Mouse (Mus musculus): ENCODE measurements around the gene Bspry.
"Not testable (repeated sequence)": the region's sequence is repeated elsewhere in the genome, so short reads cannot be mapped to it uniquely, and the experiment has no call there.

Gene Bspry

DNA sequence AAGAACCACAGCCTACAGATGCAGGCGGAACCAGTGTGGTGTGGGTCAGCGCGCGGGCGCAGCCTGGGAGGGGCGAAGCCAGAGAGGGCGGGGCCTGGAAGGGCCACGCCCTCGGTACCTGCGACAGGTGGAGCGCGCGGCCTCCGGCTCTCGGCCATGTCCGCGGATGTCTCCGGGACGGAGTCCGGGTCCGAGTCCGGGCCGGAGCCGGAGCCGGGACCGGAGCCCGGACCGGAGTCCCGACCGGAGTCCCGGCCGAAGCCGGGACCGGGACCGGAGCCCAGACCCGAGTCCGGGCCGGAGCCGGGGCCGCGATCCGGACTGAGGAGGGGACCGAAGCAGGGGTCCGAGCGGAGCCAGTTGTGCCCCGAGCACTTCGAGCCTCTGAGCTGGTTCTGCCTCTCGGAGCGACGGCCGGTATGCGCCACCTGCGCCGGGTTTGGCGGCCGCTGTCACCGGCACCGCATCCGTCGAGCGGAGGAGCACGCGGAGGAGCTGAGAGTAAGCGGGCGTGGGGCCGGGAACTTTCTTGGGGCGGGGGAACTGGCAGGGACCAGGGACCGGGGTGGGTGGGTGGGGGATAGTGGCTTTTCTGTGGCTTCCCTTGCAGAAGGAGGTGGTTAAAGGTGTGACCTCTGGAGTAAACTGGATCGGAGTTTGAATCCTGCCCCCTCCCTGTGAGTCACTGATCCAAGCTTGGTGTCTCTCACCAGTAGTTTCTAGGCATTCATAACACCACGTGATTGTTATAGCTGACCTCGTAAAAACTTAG, at the start of gene Bspry:
Gene Bspry (plus strand): TSS at position 117 of the 772 bp plus-strand sequence.
- DNase-seq (ENCODE audit: low spot score): no peak

DNA sequence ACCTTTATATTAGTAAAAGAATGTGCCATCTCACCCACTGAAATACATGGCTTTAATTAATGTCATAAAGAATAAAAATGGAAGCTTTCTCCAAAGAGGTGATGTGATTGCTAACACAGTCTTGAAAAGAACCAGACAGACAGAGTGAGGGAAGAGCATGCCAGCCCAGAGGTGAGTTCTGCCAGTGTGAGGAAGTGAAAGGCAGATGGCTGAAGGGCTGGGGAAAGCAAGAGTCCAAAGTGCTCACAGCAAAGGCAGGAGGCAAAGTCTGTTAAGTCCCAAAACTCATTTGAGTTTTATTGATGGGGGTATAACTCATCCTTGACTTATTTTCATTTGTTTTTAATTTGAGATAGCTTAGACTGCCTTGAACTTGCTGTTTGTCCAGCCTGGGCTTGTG, 49.2 kb upstream of the Bspry start:
- DNase-seq (ENCODE audit: low spot score): no peak

- no peak for DNase-seq (ENCODE audit: low spot score)
These were observed 48.3 kb upstream of the Bspry start for GRCm38 (mm10) chr4:62431522-62431921.

- no peak for DNase-seq (ENCODE audit: low spot score)
These were observed 45.6 kb upstream of the Bspry start for GRCm38 (mm10) chr4:62433939-62434870.

- DNase-seq (ENCODE audit: low spot score): no peak
These were observed 44.8 kb upstream of the Bspry start, which contains the start of gene Rnf183 for GRCm38 (mm10) chr4:62435081-62435480. Gene Rnf183 (minus strand): TSS chr4:62435252.

DNA sequence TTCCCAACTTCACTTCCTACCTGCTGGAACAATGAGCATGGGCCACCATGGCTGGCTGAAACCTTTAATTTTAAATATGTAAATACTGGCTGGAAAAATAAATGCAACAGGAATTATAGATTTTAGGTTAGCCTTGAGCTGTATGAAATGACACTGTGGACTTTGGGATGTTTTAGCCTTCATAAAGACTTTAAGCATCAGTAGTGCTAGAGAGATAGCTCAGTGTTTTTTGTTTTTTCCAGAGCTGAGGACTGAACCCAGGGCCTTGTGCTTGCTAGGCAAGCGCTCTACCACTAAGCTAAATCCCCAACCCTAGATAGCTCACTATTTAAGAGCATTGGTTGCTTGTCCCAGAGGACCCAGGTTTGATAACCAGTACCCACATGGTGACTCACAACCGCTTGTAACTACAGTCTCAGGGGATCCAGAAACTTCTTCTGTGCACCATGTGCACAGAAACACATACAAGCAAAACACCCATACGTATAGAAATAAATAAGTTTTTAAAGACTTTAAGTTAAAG, 42.5 kb upstream of the Bspry start:
- no peak for DNase-seq (ENCODE audit: low spot score)

DNA sequence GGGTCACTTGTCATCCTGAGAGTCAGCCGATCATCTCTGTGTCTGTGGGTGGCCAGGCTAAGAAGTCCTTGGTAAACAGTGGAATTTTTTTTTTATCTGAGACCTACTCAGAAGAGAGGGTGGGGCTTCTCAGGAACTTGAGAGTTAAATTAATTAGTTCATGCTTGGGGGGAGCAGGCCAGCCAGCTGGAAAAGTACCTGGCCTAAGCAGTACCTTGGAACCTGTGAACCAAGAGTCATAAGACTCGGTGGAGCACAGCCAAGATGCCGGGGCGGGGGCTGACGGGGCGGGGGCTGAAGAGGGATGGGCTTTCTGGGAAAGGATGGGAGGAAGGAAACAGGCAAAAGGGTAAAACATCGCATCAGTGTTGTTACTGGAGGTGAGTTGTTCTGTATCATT, 42.0 kb upstream of the Bspry start:
- no peak for DNase-seq (ENCODE audit: low spot score)

- no peak for DNase-seq (ENCODE audit: low spot score)
These were observed 40.1 kb upstream of the Bspry start for GRCm38 (mm10) chr4:62439793-62440192.

GRCm38 (mm10) chr4:62440544-62440943, 39.3 kb upstream of the Bspry start:
- DNase-seq (ENCODE audit: low spot score): no peak

DNA sequence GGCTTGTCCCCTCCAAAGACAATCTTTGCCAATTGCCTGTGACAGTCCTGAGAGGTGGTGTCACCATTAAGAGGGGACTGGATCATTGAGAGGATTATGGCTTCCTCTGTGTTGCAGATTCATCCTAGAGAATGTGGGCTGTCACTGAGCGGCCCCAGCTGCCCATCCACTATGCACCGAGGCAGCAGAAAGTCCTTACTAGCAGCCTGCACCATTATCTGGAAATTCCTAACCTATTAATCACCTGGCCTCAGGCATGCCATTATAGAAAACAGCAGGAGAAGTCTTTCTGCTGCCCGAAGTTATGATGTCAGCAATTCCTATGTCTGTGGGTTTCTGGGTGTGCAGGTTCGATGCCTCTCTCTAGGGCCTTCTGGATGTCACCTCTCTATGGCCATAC, 38.9 kb upstream of the Bspry start:
- no peak for DNase-seq (ENCODE audit: low spot score)

DNA sequence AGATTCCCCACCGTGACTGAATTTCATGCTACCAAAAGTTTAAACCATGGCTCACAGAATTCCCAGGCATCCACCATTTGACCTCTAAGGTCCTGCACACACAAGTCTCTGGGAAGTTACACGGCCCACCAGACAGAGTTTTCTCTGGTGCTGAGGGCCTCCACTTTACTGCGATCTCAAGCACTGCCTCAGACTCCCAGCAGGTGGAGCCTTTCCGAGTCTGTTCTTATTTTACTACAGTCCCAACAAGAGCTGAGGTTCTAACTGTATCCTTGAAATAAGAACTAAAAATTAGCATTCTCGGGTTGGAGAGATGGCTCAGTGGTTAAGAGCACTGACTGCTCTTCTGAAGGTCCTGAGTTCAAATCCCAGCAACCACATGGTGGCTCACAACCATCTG, 24.9 kb upstream of the Bspry start:
- DNase-seq (ENCODE audit: low spot score): peak; percentile 21

- no peak for DNase-seq (ENCODE audit: low spot score)
These were observed 20.8 kb upstream of the Bspry start for GRCm38 (mm10) chr4:62459081-62459480.

GRCm38 (mm10) chr4:62460348-62460747, 19.5 kb upstream of the Bspry start:
- DNase-seq (ENCODE audit: low spot score): no peak

DNA sequence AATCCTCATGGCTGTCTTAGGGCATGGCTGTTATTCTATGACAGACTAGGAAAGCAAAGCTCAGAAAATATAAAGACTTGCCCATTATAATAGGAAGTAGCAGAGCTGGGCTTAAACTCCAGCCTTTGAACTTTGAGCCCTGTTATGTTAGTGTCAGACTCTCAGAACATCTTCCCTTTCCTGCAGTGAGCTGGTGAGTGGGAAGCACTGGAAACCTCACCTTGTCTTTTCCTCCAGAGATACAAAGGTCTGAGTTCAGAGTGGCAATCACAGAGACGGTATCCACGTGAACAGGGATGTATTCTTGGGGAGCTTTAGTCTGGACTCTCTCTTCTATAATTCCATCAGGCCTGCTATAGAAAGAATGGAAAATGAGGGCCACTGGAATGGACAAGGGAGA, 16.7 kb upstream of the Bspry start:
- no peak for DNase-seq (ENCODE audit: low spot score)

GRCm38 (mm10) chr4:62468158-62468557, 11.7 kb upstream of the Bspry start:
- no peak for DNase-seq (ENCODE audit: low spot score)

GRCm38 (mm10) chr4:62470598-62471051, 9.2 kb upstream of the Bspry start, which contains the start of gene Wdr31:
Gene Wdr31 (minus strand): TSS chr4:62470896.
- peak; percentile 86 for DNase-seq (ENCODE audit: low spot score)

DNA sequence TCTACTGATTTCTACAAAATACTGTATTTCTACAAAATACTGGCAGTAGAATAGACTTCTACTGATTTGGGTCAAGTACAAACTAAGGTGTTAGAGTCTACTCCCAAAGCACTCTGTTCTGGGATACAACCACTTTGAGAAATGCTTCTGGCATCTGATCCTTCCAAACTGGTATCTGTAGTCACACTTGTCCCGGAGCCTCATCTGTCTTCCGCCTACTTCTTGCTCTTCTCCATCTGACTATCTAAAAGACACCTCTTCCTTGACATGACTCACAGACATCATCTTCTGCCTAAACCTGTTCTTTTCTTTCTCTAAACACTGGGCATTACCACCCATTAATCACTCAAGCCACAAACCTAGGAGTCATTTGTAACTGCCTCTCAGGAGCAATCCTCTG, 7.8 kb upstream of the Bspry start:
- no peak for DNase-seq (ENCODE audit: low spot score)

- DNase-seq (ENCODE audit: low spot score): no peak
These were observed 4.7 kb upstream of the Bspry start for GRCm38 (mm10) chr4:62475131-62475530.

DNA sequence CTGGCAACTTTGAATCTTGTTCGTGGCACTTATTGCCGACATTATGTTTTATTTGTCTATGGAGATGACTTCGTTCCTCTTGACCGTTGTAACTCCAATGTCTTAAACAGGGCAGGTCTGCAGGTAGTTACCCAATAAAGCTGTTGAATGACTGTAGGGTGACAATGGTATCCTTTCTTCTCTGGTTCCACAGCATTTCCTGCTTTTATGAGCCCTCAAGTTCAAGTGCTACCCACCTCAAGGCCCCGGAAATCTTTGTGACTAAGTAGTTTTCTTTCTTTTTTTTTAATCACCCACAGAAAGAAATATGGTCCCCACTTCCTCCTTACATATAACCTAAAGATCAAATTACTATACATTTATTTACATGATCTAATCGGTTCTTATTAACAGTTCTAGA, 4.1 kb upstream of the Bspry start:
- DNase-seq (ENCODE audit: low spot score): no peak

DNA sequence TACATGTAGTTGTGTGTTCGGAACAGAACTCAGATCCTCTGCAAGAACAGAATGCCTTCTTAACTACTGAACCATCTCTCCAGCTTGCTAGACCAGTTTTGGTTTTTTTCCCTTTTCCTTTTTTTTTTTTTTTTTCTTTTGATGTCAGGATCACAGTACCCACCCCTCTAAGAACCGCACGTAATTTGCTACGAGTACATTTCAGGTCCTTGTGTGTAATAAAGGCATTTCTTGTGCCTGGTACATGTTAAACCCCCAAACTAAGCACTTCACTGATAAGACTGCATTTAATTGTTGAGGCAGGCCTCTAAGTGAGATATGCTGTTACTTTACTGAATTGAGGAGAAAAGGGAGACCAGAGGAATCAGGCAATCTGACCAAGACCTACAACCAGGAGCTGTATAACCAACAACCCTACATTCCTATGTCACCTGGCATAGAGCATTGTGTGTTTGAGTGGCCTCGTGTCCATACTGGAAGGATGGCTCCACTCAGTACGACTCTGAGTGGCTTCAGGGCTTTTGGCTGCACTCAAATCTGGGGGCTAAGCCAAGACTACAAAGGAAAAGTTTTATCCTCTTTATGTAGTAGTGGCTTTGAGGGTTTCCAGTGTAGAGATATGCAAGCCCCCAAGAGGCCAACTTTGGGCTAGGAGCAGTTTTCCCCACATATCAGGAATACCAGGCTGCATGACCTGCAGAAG, 2.2 kb upstream of the Bspry start:
- no peak for DNase-seq (ENCODE audit: low spot score)

GRCm38 (mm10) chr4:62479593-62479936, 288 bp upstream of the Bspry start:
- DNase-seq (ENCODE audit: low spot score): not testable (repeated sequence)

Data from ovary, postnatal 14 days (tissue).